Mouse (Mus musculus) intestine, embryonic 16.5 days (tissue): Measurements from ENCODE around the gene Kif3a. TPM values are rescaled to one million over a fixed set of nuclear protein-coding genes. Genes with fewer than 3 reads are reported as not detected.
"Not testable (repeated sequence)": the region's sequence is repeated elsewhere in the genome, so short reads cannot be mapped to it uniquely, and the experiment has no call there.

Experiments used
- ATAC-seq: fragments of 200-750 bp; cut with Nextera tagmentation; 2 replicates; pipeline ENCODE4 v1.8.0; 2017; ENCODE audit warnings: moderate TSS enrichment, moderate library complexity
- H3K27ac ChIP-seq: fragments of 300-500 bp; sonication (generic); 2 replicates; pipeline ENCODE4 v1.5.1; 2014; ENCODE audit warnings: mild to moderate bottlenecking, low read length
- H3K27me3 ChIP-seq: fragments of 300-500 bp; sonication (generic); replicated peaks from 2 replicates; pipeline ENCODE4 v1.6.1; 2014; ENCODE audit warnings: low read length, control low read depth, mixed read lengths; ENCODE audit not compliant: control insufficient read depth, insufficient read depth
- H3K36me3 ChIP-seq: fragments of 300-500 bp; sonication (generic); 2 replicates; pipeline ENCODE4 v1.6.1; 2014; ENCODE audit warnings: low read length, control low read depth; ENCODE audit not compliant: control insufficient read depth, insufficient read depth
- H3K4me1 ChIP-seq: fragments of 300-500 bp; sonication (generic); 2 replicates; pipeline ENCODE4 v1.6.1; 2014; ENCODE audit warnings: low read length, control low read depth, mixed read lengths; ENCODE audit not compliant: control insufficient read depth, insufficient read depth
- H3K4me2 ChIP-seq: fragments of 300-500 bp; sonication (generic); 2 replicates; pipeline ENCODE4 v1.6.1; 2014; ENCODE audit warnings: low read depth, low read length, control low read depth
- H3K4me3 ChIP-seq: fragments of 300-500 bp; sonication (generic); 2 replicates; pipeline ENCODE4 v1.5.1; 2014; ENCODE audit warnings: mild to moderate bottlenecking, low read length
- H3K9ac ChIP-seq: fragments of 300-500 bp; sonication (generic); 2 replicates; pipeline ENCODE4 v1.6.1; 2014; ENCODE audit warnings: low read depth, low read length
- H3K9me3 ChIP-seq: fragments of 300-500 bp; sonication (generic); 2 replicates; pipeline ENCODE4 v1.6.1; 2016; ENCODE audit warnings: low read length, control low read depth; ENCODE audit not compliant: control insufficient read depth
- WGBS: fragments of 180-500 bp; shearing (Covaris S2); extraction: QIAGEN DNeasy Blood & Tissue Kit; methylation state at CpG from one replicate; pipeline ENCODE4 v1.1.7; 2014; 5-methylcytosine and 5-hydroxymethylcytosine counted together
- polyA plus RNA-seq: library from polyadenylated mRNA; unstranded; fragments of >200 nt; fragmentation: Nextera tagmentation; extraction: Ambion mirVana; gene quantifications from 2 replicates; pipeline ENCODE4 v1.2.1, GENCODE M21; 2015

The Kif3a gene
- polyA plus RNA-seq, 1 experiment from 2014 or later: 42.3 TPM

- H3K27me3 ChIP-seq, ATAC-seq, H3K9me3 ChIP-seq, H3K36me3 ChIP-seq, H3K27ac ChIP-seq, H3K4me3 ChIP-seq, H3K4me2 ChIP-seq, H3K4me1 ChIP-seq, H3K9ac ChIP-seq: not testable (repeated sequence)
- WGBS: 80% methylated on average over 1 of the region's 3 CpGs
Measured at GRCm38 (mm10) chr11:53559980-53560379, 7.2 kb upstream of the Kif3a start.

GRCm38 (mm10) chr11:53561986-53562385 is 5.2 kb upstream of the Kif3a start:
- H3K9me3 ChIP-seq: no peaks in the 10 kb centered on the region
- no peak overlapping the region for H3K4me3 ChIP-seq
- no peaks in the 10 kb centered on the region for H3K27me3 ChIP-seq
- H3K4me1 ChIP-seq: peaks cover 4% of the 10 kb centered on the region
- 71% methylated on average over 2 of the region's 2 CpGs for WGBS
- H3K27ac ChIP-seq: no peak overlapping the region
- no peaks in the 10 kb centered on the region for H3K36me3 ChIP-seq
- H3K9ac ChIP-seq: no peak overlapping the region
- ATAC-seq: no peak
- H3K4me2 ChIP-seq: no peak overlapping the region

- WGBS: 83% methylated on average over 4 of the region's 4 CpGs
- Histone ChIP-seq H3K4me1 (peaks cover 11% of the 10 kb centered on the region), H3K36me3 (no peaks in the 10 kb centered on the region), H3K27me3 (no peaks in the 10 kb centered on the region), H3K9me3 (no peaks in the 10 kb centered on the region), H3K9ac (0 out of 2 replicates have a peak overlapping the region, but pooled peaks have one; percentile 20), H3K4me3 (peak overlapping the region; percentile 97), H3K27ac (no peak overlapping the region), H3K4me2 (peak overlapping the region; percentile 91)
- ATAC-seq: peak; percentile 29
Measured at GRCm38 (mm10) chr11:53566646-53567045, 533 bp upstream of the Kif3a start.

GRCm38 (mm10) chr11:53580562-53580961 is 13.4 kb downstream of the Kif3a start:
- Histone ChIP-seq H3K27ac (no peak overlapping the region), H3K9me3 (no peaks in the 10 kb centered on the region), H3K4me2 (no peak overlapping the region), H3K27me3 (no peaks in the 10 kb centered on the region), H3K4me3 (no peak overlapping the region), H3K4me1 (no peaks in the 10 kb centered on the region), H3K36me3 (0 out of 2 replicates have a peak, but pooled peaks cover 5% of the 10 kb centered on the region), H3K9ac (no peak overlapping the region)
- 95% methylated on average over 3 of the region's 3 CpGs for WGBS
- ATAC-seq: no peak

- no peaks in the 10 kb centered on the region for H3K9me3 ChIP-seq
- no peak overlapping the region for H3K9ac ChIP-seq
- no peaks in the 10 kb centered on the region for H3K27me3 ChIP-seq
- no peak overlapping the region for H3K4me3 ChIP-seq
- H3K4me2 ChIP-seq: no peak overlapping the region
- H3K36me3 ChIP-seq: 0 out of 2 replicates have a peak, but pooled peaks cover 5% of the 10 kb centered on the region
- no peak for ATAC-seq
- H3K4me1 ChIP-seq: no peaks in the 10 kb centered on the region
- 74% methylated on average over 10 of the region's 10 CpGs for WGBS
- H3K27ac ChIP-seq: no peak overlapping the region
Measured at GRCm38 (mm10) chr11:53583151-53583550, 16.0 kb downstream of the Kif3a start.

GRCm38 (mm10) chr11:53584849-53585248 is 17.7 kb downstream of the Kif3a start:
- no peak overlapping the region for H3K27ac ChIP-seq
- H3K36me3 ChIP-seq: no peaks in the 10 kb centered on the region
- H3K4me1 ChIP-seq: no peaks in the 10 kb centered on the region
- no peak for ATAC-seq
- H3K4me2 ChIP-seq: no peak overlapping the region
- WGBS: 64% methylated on average over 3 of the region's 3 CpGs
- H3K27me3 ChIP-seq: no peaks in the 10 kb centered on the region
- no peak overlapping the region for H3K9ac ChIP-seq
- H3K4me3 ChIP-seq: no peak overlapping the region
- H3K9me3 ChIP-seq: no peaks in the 10 kb centered on the region

GRCm38 (mm10) chr11:53585510-53585909 is 18.3 kb downstream of the Kif3a start:
- no peak for ATAC-seq
- H3K4me2 ChIP-seq: no peak overlapping the region
- no peaks in the 10 kb centered on the region for H3K4me1 ChIP-seq
- no peaks in the 10 kb centered on the region for H3K36me3 ChIP-seq
- H3K27ac ChIP-seq: no peak overlapping the region
- H3K9ac ChIP-seq: no peak overlapping the region
- H3K9me3 ChIP-seq: no peaks in the 10 kb centered on the region
- no peaks in the 10 kb centered on the region for H3K27me3 ChIP-seq
- WGBS: 99% methylated on average over 6 of the region's 6 CpGs
- no peak overlapping the region for H3K4me3 ChIP-seq

GRCm38 (mm10) chr11:53588279-53588678 is 21.1 kb downstream of the Kif3a start:
- ATAC-seq: no peak

GRCm38 (mm10) chr11:53590368-53590768 is 23.2 kb downstream of the Kif3a start:
- ATAC-seq: no peak
- Histone ChIP-seq H3K9me3 (no peaks in the 10 kb centered on the region), H3K27ac (no peak overlapping the region), H3K27me3 (no peaks in the 10 kb centered on the region), H3K4me3 (no peak overlapping the region), H3K36me3 (no peaks in the 10 kb centered on the region), H3K9ac (no peak overlapping the region), H3K4me1 (no peaks in the 10 kb centered on the region), H3K4me2 (no peak overlapping the region)
- WGBS: 52% methylated on average over 15 of the region's 15 CpGs

More at GRCm38 (mm10) chr11:53588279-53588678, 21.1 kb downstream of the Kif3a start:
- H3K9ac ChIP-seq: no peak overlapping the region
- no peaks in the 10 kb centered on the region for H3K9me3 ChIP-seq
- H3K27me3 ChIP-seq: no peaks in the 10 kb centered on the region
- no peak overlapping the region for H3K4me3 ChIP-seq
- no peak overlapping the region for H3K27ac ChIP-seq
- H3K4me2 ChIP-seq: no peak overlapping the region
- H3K36me3 ChIP-seq: no peaks in the 10 kb centered on the region
- no peaks in the 10 kb centered on the region for H3K4me1 ChIP-seq
- 83% methylated on average over 8 of the region's 8 CpGs for WGBS

GRCm38 (mm10) chr11:53591116-53591515 is 23.9 kb downstream of the Kif3a start:
- Histone ChIP-seq H3K36me3 (no peaks in the 10 kb centered on the region), H3K9me3 (no peaks in the 10 kb centered on the region), H3K27ac (no peak overlapping the region), H3K4me2 (no peak overlapping the region), H3K9ac (no peak overlapping the region), H3K4me1 (no peaks in the 10 kb centered on the region), H3K27me3 (no peaks in the 10 kb centered on the region), H3K4me3 (no peak overlapping the region)
- ATAC-seq: no peak
- 93% methylated on average over 5 of the region's 5 CpGs for WGBS
